8 mouse cellular contexts compared by ENCODE assay signal in the genomic region with DNA sequence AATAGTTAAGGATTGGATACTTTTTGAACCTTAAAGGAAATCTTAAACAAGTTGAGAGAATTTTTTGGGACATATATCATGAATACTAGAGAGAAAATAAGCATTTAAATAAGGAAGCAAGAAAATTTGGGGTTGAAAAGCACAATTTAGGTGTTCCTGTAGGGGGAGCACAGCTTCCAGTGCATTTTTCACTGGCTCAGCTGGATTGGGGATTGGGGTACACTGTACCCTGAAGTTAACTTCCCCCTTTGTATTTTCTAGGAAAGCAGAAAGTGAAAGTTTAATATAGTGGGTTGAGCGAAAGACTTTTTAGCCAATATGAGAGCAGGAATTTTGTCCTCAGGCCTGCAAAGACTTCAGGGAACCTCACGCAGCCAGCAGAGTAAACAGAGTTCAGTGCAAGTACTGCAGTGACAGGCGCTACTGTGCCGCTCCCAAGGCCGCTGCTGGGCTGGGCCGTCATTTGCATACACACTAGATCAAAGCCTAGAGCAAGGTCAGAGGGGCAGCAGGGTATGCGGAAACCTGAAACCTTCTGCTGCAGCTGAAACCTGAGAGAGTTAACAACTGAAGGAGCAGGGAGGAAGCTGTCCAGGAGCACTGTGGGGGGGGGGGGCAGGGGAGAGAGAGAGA.
A peak's percentile ranks its signal among the peaks of the same experiment; 100 is the strongest.
DNase-seq lines count a peak whose midpoint lies in the region; ATAC-seq and TF ChIP-seq lines count a peak whose summit lies in the region.

No protein-coding gene starts in this region.

- 3% methylated on average over 7 of the region's 7 CpGs for WGBS in forebrain, embryonic 16.5 days
- WGBS in intestine, postnatal 0 days, result 7% methylated on average over 7 of the region's 7 CpGs
- 5% methylated on average over 7 of the region's 7 CpGs for WGBS in lung, embryonic 14.5 days
- WGBS in stomach, embryonic 16.5 days, result 6% methylated on average over 7 of the region's 7 CpGs

- H3K4me1 ChIP-seq in ES-Bruce4 (ENCODE audit: control insufficient read depth, insufficient read depth, low read length), result no peaks in the 10 kb centered on the region
- no peaks in the 10 kb centered on the region for H3K4me1 ChIP-seq in forebrain, embryonic 16.5 days (replicated peaks; ENCODE audit: control insufficient read depth, insufficient read depth, low read length)
- no peaks in the 10 kb centered on the region for H3K4me1 ChIP-seq in intestine, postnatal 0 days (replicated peaks; ENCODE audit: control insufficient read depth, insufficient read depth, low read length)
- H3K4me1 ChIP-seq in lung, embryonic 14.5 days (ENCODE audit: insufficient read depth), result no peaks in the 10 kb centered on the region
- H3K4me1 ChIP-seq in stomach, embryonic 16.5 days (ENCODE audit: control insufficient read depth, insufficient read depth, low read length), result no peaks in the 10 kb centered on the region

- peak; percentile 69; the same call in 1 of the 2 replicates for TF ChIP-seq EP300 in ES-Bruce4 (IDR thresholded peaks at IDR 0.05; ENCODE audit: insufficient read depth, low read depth, low read length)

- no peaks in the 10 kb centered on the region for H3K27me3 ChIP-seq in ES-Bruce4 (ENCODE audit: control insufficient read depth, insufficient read depth, low read length, poor library complexity, severe bottlenecking)
- H3K27me3 ChIP-seq in forebrain, embryonic 16.5 days (replicated peaks; ENCODE audit: control insufficient read depth, insufficient read depth, low read length), result no peaks in the 10 kb centered on the region
- H3K27me3 ChIP-seq in intestine, postnatal 0 days (replicated peaks; ENCODE audit: control insufficient read depth, insufficient read depth, low read length), result no peaks in the 10 kb centered on the region
- H3K27me3 ChIP-seq in lung, embryonic 14.5 days (ENCODE audit: insufficient read depth, low read length), result no peaks in the 10 kb centered on the region
- H3K27me3 ChIP-seq in stomach, embryonic 16.5 days (ENCODE audit: control insufficient read depth, insufficient read depth, low read length), result no peaks in the 10 kb centered on the region

- H3K4me3 ChIP-seq in ES-Bruce4 (ENCODE audit: low read depth, low read length), result no peak overlapping the region
- no peak overlapping the region for H3K4me3 ChIP-seq in forebrain, embryonic 16.5 days (replicated peaks; ENCODE audit: low read length)
- H3K4me3 ChIP-seq in intestine, postnatal 0 days (ENCODE audit: low read depth, low read length), result no peak overlapping the region
- H3K4me3 ChIP-seq in lung, embryonic 14.5 days (ENCODE audit: low read depth, low read length), result no peak overlapping the region
- peak overlapping the region; percentile 16 for H3K4me3 ChIP-seq in stomach, embryonic 16.5 days (replicated peaks; ENCODE audit: low read length)

- TF ChIP-seq POLR2A in ES-Bruce4 (IDR thresholded peaks at IDR 0.05; ENCODE audit: insufficient read depth, low read length), result no peak

- no peak for TF ChIP-seq CTCF in ES-Bruce4 (IDR thresholded peaks at IDR 0.05; ENCODE audit: low read depth, low read length)
- peak; percentile 36; the same call in 1 of the 2 replicates for TF ChIP-seq CTCF in intestine, postnatal 0 days (IDR thresholded peaks at IDR 0.05; ENCODE audit: low read depth)
- TF ChIP-seq CTCF in lung, embryonic 14.5 days (IDR thresholded peaks at IDR 0.05; ENCODE audit: low read depth), result peak; percentile 46

- no peak overlapping the region for H3K9ac ChIP-seq in ES-Bruce4 (ENCODE audit: low read depth, poor library complexity, severe bottlenecking)
- H3K9ac ChIP-seq in forebrain, embryonic 16.5 days (replicated peaks; ENCODE audit: low read depth, low read length), result no peak overlapping the region
- no peak overlapping the region for H3K9ac ChIP-seq in intestine, postnatal 0 days (ENCODE audit: low read depth, low read length)
- H3K9ac ChIP-seq in lung, embryonic 14.5 days, result no peak overlapping the region
- H3K9ac ChIP-seq in stomach, embryonic 16.5 days (ENCODE audit: low read length), result no peak overlapping the region

- peak; percentile 16 to 24 for DNase-seq in adrenal gland, adult 18-20 months (ENCODE audit: low spot score in 2 of 2)
- peak; percentile 66 for DNase-seq in lung, embryonic 14.5 days
- DNase-seq in layer of hippocampus, adult 18-20 months (ENCODE audit: low spot score in 2 of 2), result no peak

- no peaks in the 10 kb centered on the region for H3K36me3 ChIP-seq in ES-Bruce4 (ENCODE audit: control insufficient read depth, insufficient read depth, low read length, poor library complexity, severe bottlenecking)
- no peaks in the 10 kb centered on the region for H3K36me3 ChIP-seq in forebrain, embryonic 16.5 days (ENCODE audit: control insufficient read depth, insufficient read depth)
- no peaks in the 10 kb centered on the region for H3K36me3 ChIP-seq in intestine, postnatal 0 days (ENCODE audit: control insufficient read depth, insufficient read depth)
- H3K36me3 ChIP-seq in lung, embryonic 14.5 days (ENCODE audit: insufficient read depth), result no peaks in the 10 kb centered on the region
- H3K36me3 ChIP-seq in stomach, embryonic 16.5 days (ENCODE audit: control insufficient read depth, insufficient read depth, low read length), result no peaks in the 10 kb centered on the region

- H3K4me2 ChIP-seq in forebrain, embryonic 16.5 days (ENCODE audit: low read length), result peak overlapping the region; percentile 29; the same call in 1 of the 2 replicates
- peak overlapping the region; percentile 32; the same call in 1 of the 2 replicates for H3K4me2 ChIP-seq in intestine, postnatal 0 days (replicated peaks; ENCODE audit: low read depth)
- H3K4me2 ChIP-seq in lung, embryonic 14.5 days, result peak overlapping the region; percentile 15; the same call in 1 of the 2 replicates
- H3K4me2 ChIP-seq in stomach, embryonic 16.5 days (ENCODE audit: low read depth, low read length), result peak overlapping the region; percentile 30

- H3K27ac ChIP-seq in ES-Bruce4 (ENCODE audit: insufficient read depth, low read length), result no peak overlapping the region
- no peak overlapping the region for H3K27ac ChIP-seq in forebrain, embryonic 16.5 days (ENCODE audit: low read length)
- H3K27ac ChIP-seq in intestine, postnatal 0 days (ENCODE audit: low read depth, low read length), result no peak overlapping the region
- H3K27ac ChIP-seq in lung, embryonic 14.5 days (ENCODE audit: low read depth), result no peak overlapping the region
- no peak overlapping the region for H3K27ac ChIP-seq in stomach, embryonic 16.5 days (ENCODE audit: low read length)

- peak; percentile 54; the same call in 1 of the 2 replicates for ATAC-seq in forebrain, embryonic 16.5 days
- ATAC-seq in intestine, postnatal 0 days, result peak; percentile 77
- peak; percentile 98 for ATAC-seq in lung, embryonic 14.5 days (ENCODE audit: insufficient read depth)
- ATAC-seq in stomach, embryonic 16.5 days (ENCODE audit: insufficient read depth, low FRiP score), result peak; percentile 92
- ATAC-seq in cerebellum, adult (ENCODE audit: insufficient number of reproducible peaks, low FRiP score, low TSS enrichment), result no peak

- no peaks in the 10 kb centered on the region for H3K9me3 ChIP-seq in ES-Bruce4 (replicated peaks; ENCODE audit: control insufficient read depth, insufficient read depth, low read length, poor library complexity, severe bottlenecking)
- H3K9me3 ChIP-seq in forebrain, embryonic 16.5 days (ENCODE audit: control insufficient read depth, low read length), result no peaks in the 10 kb centered on the region
- no peaks in the 10 kb centered on the region for H3K9me3 ChIP-seq in intestine, postnatal 0 days (ENCODE audit: control insufficient read depth)
- no peaks in the 10 kb centered on the region for H3K9me3 ChIP-seq in lung, embryonic 14.5 days (ENCODE audit: low read depth, low read length)
- no peaks in the 10 kb centered on the region for H3K9me3 ChIP-seq in stomach, embryonic 16.5 days (replicated peaks; ENCODE audit: control insufficient read depth, low read length)

Comparison
In these comparisons a context has a peak if more than half of its experiments do, and no peak if none do; other contexts are left out.
1. DNase-seq: peak in adrenal gland, adult 18-20 months (2 of 2) and lung, embryonic 14.5 days (single experiment); none in layer of hippocampus, adult 18-20 months (0 of 2).
2. Peak in every context shown above with its lines, with median percentiles within 50 percentile points of each other: H3K4me2 ChIP-seq.